Mouse (Mus musculus) heart, embryonic 13.5 days (tissue): ENCODE measurements around the gene Trim24. TPM values are rescaled to one million over a fixed set of nuclear protein-coding genes. Genes with fewer than 3 reads are reported as not detected.

Experiments used
- ATAC-seq: fragments of 200-750 bp; cut with Nextera tagmentation; 2 replicates; pipeline ENCODE4 v1.8.0; 2017; ENCODE audit warnings: moderate TSS enrichment; ENCODE audit not compliant: insufficient number of reproducible peaks, low FRiP score, low TSS enrichment; ENCODE audit errors: extremely low read depth
- H3K27ac ChIP-seq: fragments of 300-500 bp; sonication (generic); replicated peaks from 2 replicates; pipeline ENCODE4 v1.5.1; 2015; ENCODE audit warnings: moderate library complexity, mild to moderate bottlenecking, inconsistent platforms
- H3K27me3 ChIP-seq: fragments of 300-500 bp; sonication (generic); replicated peaks from 2 replicates; pipeline ENCODE4 v1.6.1; 2015; ENCODE audit warnings: mild to moderate bottlenecking, inconsistent platforms
- H3K36me3 ChIP-seq: fragments of 300-500 bp; sonication (generic); 2 replicates; pipeline ENCODE4 v1.6.1; 2015; ENCODE audit warnings: mild to moderate bottlenecking, inconsistent platforms
- H3K4me1 ChIP-seq: fragments of 300-500 bp; sonication (generic); 2 replicates; pipeline ENCODE4 v1.6.1; 2015; ENCODE audit warnings: inconsistent platforms
- H3K4me2 ChIP-seq: fragments of 300-500 bp; sonication (generic); 2 replicates; pipeline ENCODE4 v1.6.1; 2015; ENCODE audit warnings: inconsistent platforms, mild to moderate bottlenecking, moderate library complexity
- H3K4me3 ChIP-seq: fragments of 300-500 bp; sonication (generic); 2 replicates; pipeline ENCODE4 v1.5.1; 2015; ENCODE audit warnings: moderate library complexity, mild to moderate bottlenecking, inconsistent platforms
- H3K9ac ChIP-seq: fragments of 300-500 bp; sonication (generic); 2 replicates; pipeline ENCODE4 v1.6.1; 2015; ENCODE audit warnings: inconsistent platforms, mild to moderate bottlenecking, moderate library complexity
- H3K9me3 ChIP-seq: fragments of 300-500 bp; sonication (generic); 2 replicates; pipeline ENCODE4 v1.6.1; 2016; ENCODE audit warnings: inconsistent platforms
- WGBS: fragments of 180-500 bp; shearing (Covaris S2); methylation state at CpG from one replicate; pipeline ENCODE4 v1.1.7; 2015; ENCODE audit warnings: mixed read lengths; 5-methylcytosine and 5-hydroxymethylcytosine counted together
- polyA plus RNA-seq: library from polyadenylated mRNA; unstranded; fragments of >200 nt; fragmentation: Nextera tagmentation; extraction: Ambion mirVana; gene quantifications from 2 replicates; pipeline ENCODE4 v1.2.1, GENCODE M21; 2015

The Trim24 gene
- polyA plus RNA-seq, 1 experiment from 2014 or later: 10.0 TPM

DNA sequence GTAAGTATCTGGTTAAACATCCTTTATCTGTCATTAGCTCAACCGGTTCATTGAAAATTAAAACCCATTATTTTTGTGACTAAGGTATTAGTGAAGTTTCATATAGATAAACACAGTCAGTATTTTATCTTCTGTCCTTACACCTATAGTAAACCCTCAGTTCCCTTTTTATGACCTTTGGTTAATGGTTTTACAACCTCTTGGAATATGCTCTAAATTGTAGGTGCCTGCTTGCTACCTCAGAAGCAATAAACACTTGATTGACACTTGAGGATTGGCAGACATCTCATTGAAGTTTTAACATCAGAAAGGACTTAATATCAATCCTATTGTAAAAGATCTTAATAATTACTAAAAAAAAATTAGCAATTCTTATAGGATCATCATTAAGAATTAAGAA is 54.5 kb downstream of the Trim24 start:
- no peak overlapping the region for H3K9ac ChIP-seq
- no peak for ATAC-seq
- no peaks in the 10 kb centered on the region for H3K27me3 ChIP-seq
- H3K36me3 ChIP-seq: peaks cover 74% of the 10 kb centered on the region
- no peak overlapping the region for H3K27ac ChIP-seq
- H3K9me3 ChIP-seq: no peaks in the 10 kb centered on the region
- H3K4me2 ChIP-seq: no peak overlapping the region
- H3K4me1 ChIP-seq: no peaks in the 10 kb centered on the region
- 96% methylated on average over 1 of the region's 1 CpGs for WGBS
- H3K4me3 ChIP-seq: no peak overlapping the region

- H3K4me2 ChIP-seq: no peak overlapping the region
- no peak overlapping the region for H3K9ac ChIP-seq
- 91% methylated on average over 1 of the region's 1 CpGs for WGBS
- H3K36me3 ChIP-seq: peaks cover 79% of the 10 kb centered on the region
- H3K27me3 ChIP-seq: no peaks in the 10 kb centered on the region
- H3K4me1 ChIP-seq: no peaks in the 10 kb centered on the region
- no peak overlapping the region for H3K27ac ChIP-seq
- no peaks in the 10 kb centered on the region for H3K9me3 ChIP-seq
- H3K4me3 ChIP-seq: no peak overlapping the region
- ATAC-seq: no peak
These were observed 56.1 kb downstream of the Trim24 start for GRCm38 (mm10) chr6:37926751-37927150.

GRCm38 (mm10) chr6:37936498-37936897 is 65.9 kb downstream of the Trim24 start:
- no peak overlapping the region for H3K27ac ChIP-seq
- no peaks in the 10 kb centered on the region for H3K27me3 ChIP-seq
- H3K4me3 ChIP-seq: no peak overlapping the region
- peaks cover 34% of the 10 kb centered on the region for H3K36me3 ChIP-seq
- no peak for ATAC-seq
- no peak overlapping the region for H3K9ac ChIP-seq
- no peak overlapping the region for H3K4me2 ChIP-seq
- WGBS: 68% methylated on average over 6 of the region's 6 CpGs
- peaks cover 8% of the 10 kb centered on the region for H3K4me1 ChIP-seq
- H3K9me3 ChIP-seq: no peaks in the 10 kb centered on the region

DNA sequence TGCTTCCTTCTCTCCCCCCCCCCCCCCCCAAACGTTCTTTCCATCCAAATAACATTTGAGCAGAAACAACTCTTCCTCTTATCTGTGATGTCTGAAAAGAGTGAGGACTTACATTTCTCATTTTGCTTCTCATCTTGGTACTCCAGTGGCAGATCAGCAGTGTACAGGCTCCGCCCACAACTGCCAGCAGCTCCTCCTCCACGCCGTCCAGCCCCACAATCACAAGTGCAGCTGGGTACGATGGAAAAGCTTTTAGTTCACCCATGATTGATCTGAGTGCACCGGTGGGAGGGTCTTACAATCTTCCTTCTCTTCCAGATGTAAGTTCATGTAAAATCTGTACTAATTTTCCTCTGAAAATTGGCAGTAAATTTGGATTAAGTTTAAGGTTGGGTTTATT is 80.7 kb downstream of the Trim24 start:
- H3K36me3 ChIP-seq: peaks cover 83% of the 10 kb centered on the region
- WGBS: 86% methylated on average over 6 of the region's 6 CpGs
- H3K27me3 ChIP-seq: no peaks in the 10 kb centered on the region
- no peak overlapping the region for H3K4me2 ChIP-seq
- no peaks in the 10 kb centered on the region for H3K4me1 ChIP-seq
- no peak overlapping the region for H3K27ac ChIP-seq
- ATAC-seq: no peak
- H3K9ac ChIP-seq: no peak overlapping the region
- H3K9me3 ChIP-seq: no peaks in the 10 kb centered on the region
- H3K4me3 ChIP-seq: no peak overlapping the region

DNA sequence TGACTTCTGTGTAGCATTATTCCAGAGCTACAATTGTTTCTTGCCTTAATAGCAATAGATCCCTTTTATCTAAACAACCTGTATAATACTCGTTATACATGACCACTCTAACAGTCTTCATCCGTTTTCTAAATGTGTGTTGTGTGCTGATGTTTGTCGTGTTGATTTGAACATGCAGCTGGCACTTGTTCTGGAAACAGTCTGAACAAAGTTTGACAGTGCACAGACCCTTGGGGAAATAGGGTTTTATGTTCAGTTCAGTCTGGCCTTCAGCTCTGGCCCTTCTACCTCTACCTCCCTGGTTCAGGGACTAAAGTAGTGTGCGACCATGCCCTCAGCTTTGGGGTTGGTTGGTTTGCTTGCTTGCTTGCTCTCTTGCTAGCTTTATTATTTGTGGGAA is 96.8 kb downstream of the Trim24 start:
- peaks cover 4% of the 10 kb centered on the region; the same call in 1 of the 2 replicates for H3K4me1 ChIP-seq
- ATAC-seq: no peak
- no peak overlapping the region for H3K4me2 ChIP-seq
- H3K4me3 ChIP-seq: no peak overlapping the region
- H3K9me3 ChIP-seq: no peaks in the 10 kb centered on the region
- WGBS: 80% methylated on average over 4 of the region's 4 CpGs
- H3K9ac ChIP-seq: no peak overlapping the region
- no peak overlapping the region for H3K27ac ChIP-seq
- no peaks in the 10 kb centered on the region for H3K27me3 ChIP-seq
- H3K36me3 ChIP-seq: peaks cover 67% of the 10 kb centered on the region

DNA sequence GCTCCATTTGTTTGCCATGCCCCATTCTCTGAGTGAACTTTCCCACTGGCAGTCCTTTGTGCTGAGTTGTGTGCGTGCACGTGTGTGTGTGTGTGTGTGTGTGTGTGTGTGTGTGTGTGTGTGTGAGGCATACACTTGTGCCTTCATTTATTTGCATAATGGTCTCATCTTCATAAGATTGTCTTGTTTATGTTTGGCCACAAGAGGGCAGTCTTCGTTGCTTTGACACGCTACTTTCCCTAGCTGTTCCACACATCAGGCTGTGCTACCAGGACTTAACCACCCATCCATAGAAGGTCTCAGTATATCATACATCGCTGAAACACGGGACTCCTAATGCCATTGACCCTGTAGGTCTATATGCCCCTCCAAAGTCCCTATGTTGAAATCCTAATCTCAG is 136.8 kb downstream of the Trim24 start:
- no peaks in the 10 kb centered on the region for H3K27me3 ChIP-seq
- H3K9me3 ChIP-seq: no peaks in the 10 kb centered on the region
- no peaks in the 10 kb centered on the region for H3K36me3 ChIP-seq
- 13% methylated on average over 6 of the region's 6 CpGs for WGBS
- H3K4me2 ChIP-seq: no peak overlapping the region
- H3K9ac ChIP-seq: no peak overlapping the region
- no peak for ATAC-seq
- H3K4me1 ChIP-seq: no peaks in the 10 kb centered on the region
- no peak overlapping the region for H3K4me3 ChIP-seq
- H3K27ac ChIP-seq: no peak overlapping the region

DNA sequence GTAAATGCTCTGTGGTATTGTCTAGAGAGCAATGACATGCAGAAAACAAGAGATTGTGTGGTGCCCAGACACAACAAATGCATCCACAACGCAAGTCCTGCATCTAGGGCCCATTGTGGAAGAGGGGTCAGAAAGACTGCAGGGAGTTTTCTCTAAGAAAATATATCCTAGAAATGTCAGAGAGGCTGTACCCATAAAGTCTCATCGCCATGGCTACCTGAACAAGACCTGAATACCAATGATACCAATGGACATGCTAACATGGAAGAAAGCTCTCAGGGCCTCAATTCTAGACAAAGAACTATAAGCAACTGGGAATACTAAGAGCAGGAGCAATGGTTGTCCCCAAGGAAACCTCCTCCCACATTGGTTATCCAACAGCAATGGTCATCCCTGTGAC is 142.2 kb downstream of the Trim24 start:
- ATAC-seq: no peak
- H3K4me3 ChIP-seq: no peak overlapping the region
- H3K4me1 ChIP-seq: no peaks in the 10 kb centered on the region
- no peaks in the 10 kb centered on the region for H3K27me3 ChIP-seq
- H3K9ac ChIP-seq: no peak overlapping the region
- H3K36me3 ChIP-seq: no peaks in the 10 kb centered on the region
- H3K27ac ChIP-seq: no peak overlapping the region
- H3K4me2 ChIP-seq: no peak overlapping the region
- 79% methylated on average over 2 of the region's 2 CpGs for WGBS
- H3K9me3 ChIP-seq: no peaks in the 10 kb centered on the region

Other genes starting within 250 kb of the Trim24 start
- 0.09 and 0.17 TPM in 2 replicates for gene Svopl, start 176.2 kb downstream of the Trim24 start, polyA plus RNA-seq
- gene Tmem213, start 238.4 kb downstream of the Trim24 start, polyA plus RNA-seq: not detected in 2 replicates